Mouse (Mus musculus): ENCODE results near the gene Sec24c.
A peak's percentile ranks its signal among the peaks of the same experiment; 100 is the strongest.
"Not testable (repeated sequence)": the region's sequence is repeated elsewhere in the genome, so short reads cannot be mapped to it uniquely, and the experiment has no call there.

Gene Sec24c

DNA sequence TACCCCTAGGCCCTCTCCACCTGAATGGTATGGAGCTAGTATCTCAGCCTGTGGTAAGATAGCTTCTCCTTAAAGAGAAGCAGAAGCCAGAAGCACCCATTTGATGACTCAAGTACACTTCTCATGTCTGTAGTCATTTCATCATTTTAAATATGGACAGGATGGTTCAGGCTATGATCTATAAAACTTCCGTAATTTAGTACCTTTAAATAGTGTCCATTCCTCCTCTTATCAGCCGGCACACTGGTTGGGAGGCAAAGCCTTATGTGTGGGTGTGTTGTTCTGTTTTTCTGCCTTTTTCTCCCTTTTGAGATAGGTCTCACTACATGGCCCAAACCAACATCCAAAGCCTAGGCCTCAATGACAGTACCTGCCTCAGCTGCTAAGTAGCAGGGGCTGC is 24.4 kb downstream of the Sec24c start:
- no peak for DNase-seq (ENCODE audit: low spot score)

GRCm38 (mm10) chr14:20700362-20700761 is 26.3 kb downstream of the Sec24c start:
- no peak for DNase-seq (ENCODE audit: low spot score)

- DNase-seq (ENCODE audit: low spot score): no peak
Observed at GRCm38 (mm10) chr14:20701554-20701953, 27.4 kb downstream of the Sec24c start.

DNA sequence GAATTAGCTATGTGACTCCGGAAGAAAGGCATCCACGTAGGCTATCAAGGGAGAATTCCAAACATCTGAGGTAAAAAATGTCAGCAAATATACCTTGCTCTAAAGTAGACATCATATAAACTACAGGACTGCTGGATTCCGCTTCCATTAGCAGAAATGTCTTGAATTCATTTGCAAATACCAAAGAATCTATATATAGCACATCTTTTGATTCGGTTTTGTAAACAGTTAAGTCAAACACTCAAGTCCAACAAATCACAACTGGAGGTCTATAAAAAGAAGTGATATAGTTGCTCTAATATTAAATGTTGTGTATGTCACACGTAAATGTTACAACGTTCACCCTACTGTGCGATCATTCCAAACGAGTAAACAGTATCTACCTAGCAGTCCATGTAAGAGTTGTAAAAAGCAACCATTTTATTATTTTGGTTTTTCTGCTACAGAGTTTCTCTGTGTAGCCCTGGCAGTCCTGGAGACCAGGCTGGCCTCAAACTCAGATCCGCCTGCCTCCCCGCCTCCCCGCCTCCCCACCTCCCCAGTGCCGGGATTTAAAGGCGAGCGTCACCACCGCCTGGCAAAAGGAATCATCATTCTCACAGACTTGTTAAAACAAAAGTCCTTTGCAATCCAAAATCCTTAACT is 28.1 kb downstream of the Sec24c start:
- DNase-seq (ENCODE audit: low spot score): no peak

- peak; percentile 91 for DNase-seq (ENCODE audit: low spot score)
Observed at GRCm38 (mm10) chr14:20702741-20703381, 28.8 kb downstream of the Sec24c start, which contains the start of gene Chchd1. Gene Chchd1, plus strand, starts transcription at chr14:20703006.

- DNase-seq (ENCODE audit: low spot score): not testable (repeated sequence)
Observed at GRCm38 (mm10) chr14:20703461-20703860, 29.4 kb downstream of the Sec24c start.

- DNase-seq (ENCODE audit: low spot score): peak; percentile 92
Observed at GRCm38 (mm10) chr14:20707201-20708190, 33.4 kb downstream of the Sec24c start, which contains the start of gene Zswim8. Gene Zswim8, plus strand, starts transcription at chr14:20707552.

- no peak for DNase-seq (ENCODE audit: low spot score)
Observed at GRCm38 (mm10) chr14:20708239-20708638, 34.1 kb downstream of the Sec24c start.

DNA sequence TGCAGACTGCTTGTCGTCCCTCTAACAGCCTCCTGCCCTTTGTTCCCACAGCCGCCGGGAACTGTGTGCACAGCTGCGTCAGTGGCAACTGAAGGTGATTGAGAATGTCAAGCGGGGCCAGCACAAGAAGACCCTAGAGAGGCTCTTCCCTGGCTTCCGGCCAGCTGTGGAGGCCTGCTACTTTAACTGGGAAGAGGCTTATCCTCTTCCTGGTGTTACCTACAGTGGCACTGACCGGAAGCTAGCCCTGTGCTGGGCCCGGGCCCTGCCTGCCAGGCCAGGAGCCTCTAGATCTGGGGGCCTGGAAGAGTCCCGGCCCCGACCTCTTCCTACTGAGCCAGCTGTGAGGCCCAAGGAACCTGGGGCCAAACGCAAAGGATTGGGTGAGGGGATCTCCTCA is 39.7 kb downstream of the Sec24c start:
- DNase-seq (ENCODE audit: low spot score): peak; percentile 65

GRCm38 (mm10) chr14:20718443-20718842 is 44.3 kb downstream of the Sec24c start:
- DNase-seq (ENCODE audit: low spot score): no peak

DNA sequence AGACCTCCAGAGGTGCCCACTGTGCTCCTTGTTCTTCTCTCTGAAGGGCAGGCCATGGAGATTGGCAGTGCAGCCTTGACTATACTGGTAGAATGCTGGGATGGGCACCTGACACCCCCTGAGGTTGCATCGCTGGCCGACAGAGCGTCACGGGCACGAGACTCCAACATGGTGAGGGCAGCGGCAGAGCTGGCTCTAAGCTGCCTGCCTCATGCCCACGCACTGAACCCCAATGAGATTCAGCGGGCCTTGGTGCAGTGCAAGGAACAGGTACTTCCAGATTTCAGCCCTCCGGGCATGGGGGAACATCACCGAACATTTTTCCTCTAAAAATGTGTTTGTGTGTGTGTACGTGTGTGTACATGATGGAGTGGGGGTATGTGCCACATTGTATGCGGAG is 45.7 kb downstream of the Sec24c start:
- DNase-seq (ENCODE audit: low spot score): no peak

DNA sequence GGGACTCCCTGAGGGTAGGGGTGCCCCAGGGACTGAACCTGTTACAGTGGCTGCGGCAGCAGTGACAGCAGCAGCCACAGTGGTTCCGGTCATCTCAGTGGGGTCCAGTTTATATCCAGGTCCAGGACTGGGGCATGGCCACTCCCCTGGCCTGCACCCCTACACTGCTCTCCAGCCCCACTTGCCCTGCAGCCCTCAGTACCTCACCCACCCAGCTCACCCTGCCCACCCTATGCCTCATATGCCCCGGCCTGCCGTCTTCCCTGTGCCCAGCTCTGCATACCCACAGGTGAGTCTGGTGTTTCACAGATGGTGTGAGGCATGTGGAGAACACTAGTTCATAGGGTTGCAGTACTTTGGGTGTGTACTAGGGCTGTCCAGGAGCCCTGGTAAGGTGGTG is 47.3 kb downstream of the Sec24c start:
- no peak for DNase-seq (ENCODE audit: low spot score)

DNA sequence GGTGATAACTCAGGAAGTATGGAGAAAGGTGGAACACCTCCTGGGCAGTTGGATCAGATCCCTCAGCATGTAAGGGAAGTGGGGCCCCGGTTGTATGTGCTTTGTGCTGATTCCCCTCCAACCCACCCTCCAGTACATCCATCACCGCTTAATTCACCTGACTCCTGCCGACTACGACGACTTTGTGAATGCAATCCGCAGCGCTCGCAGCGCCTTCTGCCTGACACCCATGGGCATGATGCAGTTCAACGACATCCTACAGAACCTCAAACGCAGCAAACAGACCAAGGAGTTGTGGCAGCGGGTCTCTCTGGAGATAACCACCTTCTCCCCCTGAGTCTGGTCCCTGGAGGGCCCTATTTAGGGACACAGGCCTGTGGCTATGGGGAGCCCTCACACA is 48.9 kb downstream of the Sec24c start:
- no peak for DNase-seq (ENCODE audit: low spot score)

GRCm38 (mm10) chr14:20724043-20724442 is 49.9 kb downstream of the Sec24c start:
- peak; percentile 36 for DNase-seq (ENCODE audit: low spot score)

- DNase-seq (ENCODE audit: low spot score): no peak
Observed at GRCm38 (mm10) chr14:20725660-20726339, 51.7 kb downstream of the Sec24c start.

DNA sequence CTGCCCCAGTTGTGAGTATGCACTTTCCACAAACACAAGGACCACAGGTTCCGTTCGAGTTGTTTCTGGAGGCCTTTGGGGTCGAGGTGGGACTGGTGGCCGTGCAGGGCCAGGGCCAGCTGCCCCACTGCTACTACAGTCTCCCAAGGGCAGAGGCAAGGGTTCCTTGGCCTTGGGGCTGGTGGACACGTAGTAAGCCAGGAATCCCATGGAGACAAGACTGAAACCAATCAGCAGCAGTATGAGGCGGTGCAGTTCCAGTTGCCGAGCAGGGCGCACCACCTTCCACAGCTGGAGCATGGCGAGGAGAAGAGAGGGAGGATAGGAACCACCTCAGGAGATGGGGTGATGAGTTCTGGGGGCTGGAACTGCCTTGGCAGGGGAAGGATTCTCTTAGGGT is 55.8 kb downstream of the Sec24c start:
- DNase-seq (ENCODE audit: low spot score): no peak

- DNase-seq (ENCODE audit: low spot score): no peak
Observed at GRCm38 (mm10) chr14:20730853-20731602, 56.9 kb downstream of the Sec24c start.

DNA sequence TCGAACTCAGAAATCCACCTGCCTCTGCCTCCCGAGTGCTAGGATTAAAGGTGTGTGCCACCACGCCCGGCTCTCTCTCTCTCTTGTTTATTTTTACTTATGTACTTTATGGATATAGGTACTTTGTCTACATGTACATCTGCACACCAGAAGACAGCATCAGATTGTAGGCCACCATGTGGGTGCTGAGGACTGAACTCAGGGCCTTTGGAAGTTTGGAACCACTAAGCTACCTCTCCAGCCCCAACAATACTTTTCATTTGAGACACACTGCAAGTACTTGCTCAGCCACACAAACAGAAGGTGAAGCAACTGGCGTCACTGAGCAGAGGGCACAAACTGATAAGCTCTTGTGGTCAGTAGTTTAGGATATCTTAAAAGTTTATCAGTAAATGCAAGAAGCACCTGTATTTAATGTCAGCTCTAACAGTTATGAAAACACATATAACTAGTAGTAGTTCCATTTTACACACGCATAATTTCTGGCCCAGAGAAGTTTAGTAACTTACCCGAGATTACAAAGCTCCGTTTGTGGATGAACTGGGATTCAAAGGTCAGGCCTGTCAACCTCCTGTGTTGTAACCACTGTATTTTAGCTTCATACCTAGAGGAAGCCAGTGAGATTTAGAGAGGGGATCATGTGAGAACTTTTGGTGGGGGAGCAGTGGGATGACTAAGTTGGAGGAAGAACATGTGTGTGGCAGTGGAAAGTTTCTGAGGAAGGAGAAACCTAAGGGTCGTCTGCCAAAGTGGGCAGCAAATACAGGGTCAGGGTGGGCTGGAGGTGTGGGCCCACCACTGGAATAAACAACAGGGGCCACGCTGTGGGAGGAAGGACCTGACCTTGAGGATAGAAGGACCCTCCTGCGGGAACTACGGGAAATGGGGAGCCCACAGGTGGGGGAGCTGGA is 59.2 kb downstream of the Sec24c start:
- peak; percentile 57 for DNase-seq (ENCODE audit: low spot score)

DNA sequence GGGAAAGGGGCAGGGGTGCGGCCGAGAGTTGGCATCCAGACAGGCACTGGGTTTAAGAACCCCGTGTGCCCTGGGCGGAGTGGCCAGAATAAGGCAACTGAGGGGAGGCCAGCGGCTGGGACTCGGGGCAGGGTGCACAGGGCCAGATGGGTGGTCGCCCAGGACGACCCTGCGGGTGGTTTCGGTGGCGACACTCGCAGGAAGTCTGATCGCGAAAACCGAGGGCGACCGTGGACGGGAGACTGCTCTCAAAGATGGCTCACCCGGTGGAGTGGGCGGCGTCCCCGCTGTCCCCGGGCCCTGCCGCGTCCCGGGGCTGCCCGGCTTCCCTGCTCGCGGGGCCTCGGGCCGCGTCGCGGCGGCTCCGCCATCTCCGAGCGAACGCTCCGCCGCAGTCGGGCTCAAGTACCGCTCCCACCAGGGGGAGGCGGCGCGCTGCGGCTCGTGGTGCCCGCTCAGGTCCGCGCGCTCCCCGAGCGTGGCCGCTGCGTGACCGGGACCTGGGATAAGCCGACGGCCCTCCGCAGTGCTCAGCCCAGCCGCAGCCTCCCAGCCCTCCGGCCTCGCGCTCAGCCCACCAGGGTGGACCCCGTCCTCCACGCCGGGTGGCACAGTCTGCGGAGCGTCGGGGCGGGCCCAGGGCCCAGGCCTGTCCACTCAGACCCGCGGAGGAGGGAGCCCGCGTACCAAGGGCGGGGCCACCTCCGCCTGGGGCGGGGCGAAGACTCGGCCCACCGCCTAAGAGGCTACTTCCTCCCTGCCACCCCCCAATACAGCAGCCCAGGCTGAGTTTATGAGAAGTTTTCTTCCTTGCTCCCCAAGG is 60.1 kb downstream of the Sec24c start, which contains the start of gene Ndst2:
Gene Ndst2 (minus strand): TSS at position 611 of the 823 bp plus-strand sequence.
- DNase-seq (ENCODE audit: low spot score): peak; percentile 92

Measured in yolk sac, embryonic 10.5 days (tissue).